Mouse (Mus musculus) c-Kit-negative CD71-positive TER-119-positive erythroid progenitor cells, embryonic 14.5 days (primary cell): Measurements from ENCODE around the gene Cacna1d.

Source experiments
- DNase-seq: peaks from one replicate; pipeline ENCODE4 v3.0.0-alpha.2; 2013; ENCODE audit warnings: low read depth, low spot score

Cacna1d gene

DNA sequence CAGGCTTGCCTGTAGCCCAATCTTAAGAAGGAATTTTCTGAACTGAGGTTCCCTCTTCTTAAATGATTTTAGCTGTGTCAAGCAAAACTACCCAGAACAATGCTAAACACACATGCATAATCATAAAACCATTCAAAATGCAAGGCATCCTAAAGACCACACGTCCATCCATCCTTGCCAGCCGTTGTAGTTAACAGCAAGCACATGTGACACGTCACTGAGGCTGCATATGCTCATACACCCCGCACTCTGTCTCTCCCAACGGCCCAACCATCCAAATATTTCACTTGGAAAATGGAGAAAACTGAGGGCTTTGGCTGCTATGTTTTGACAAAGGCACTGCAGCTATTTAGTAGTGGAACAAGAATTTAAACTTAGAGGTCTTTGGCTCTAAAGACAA lies 220.9 kb downstream of the Cacna1d start:
- no peak for DNase-seq

DNA sequence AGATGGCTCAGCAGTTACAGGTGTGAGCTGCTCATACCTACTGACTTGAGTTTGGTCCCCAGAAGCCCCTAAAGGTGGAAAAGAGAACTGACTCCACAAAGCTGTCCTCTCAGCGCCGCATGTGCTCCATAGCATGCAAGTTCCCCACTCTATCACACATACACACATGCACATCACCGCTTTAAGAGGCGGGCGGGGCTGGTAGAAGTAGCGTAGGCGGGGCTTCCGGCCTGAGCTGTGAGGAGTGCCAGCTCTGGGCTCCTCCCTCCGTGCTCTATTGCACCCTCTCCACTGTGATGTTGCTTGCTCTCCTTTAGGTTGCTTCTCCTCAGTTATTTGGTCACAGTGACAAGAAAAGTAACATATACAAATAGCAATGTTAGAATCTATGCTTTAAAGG lies 225.5 kb downstream of the Cacna1d start:
- peak; percentile 60 for DNase-seq

DNA sequence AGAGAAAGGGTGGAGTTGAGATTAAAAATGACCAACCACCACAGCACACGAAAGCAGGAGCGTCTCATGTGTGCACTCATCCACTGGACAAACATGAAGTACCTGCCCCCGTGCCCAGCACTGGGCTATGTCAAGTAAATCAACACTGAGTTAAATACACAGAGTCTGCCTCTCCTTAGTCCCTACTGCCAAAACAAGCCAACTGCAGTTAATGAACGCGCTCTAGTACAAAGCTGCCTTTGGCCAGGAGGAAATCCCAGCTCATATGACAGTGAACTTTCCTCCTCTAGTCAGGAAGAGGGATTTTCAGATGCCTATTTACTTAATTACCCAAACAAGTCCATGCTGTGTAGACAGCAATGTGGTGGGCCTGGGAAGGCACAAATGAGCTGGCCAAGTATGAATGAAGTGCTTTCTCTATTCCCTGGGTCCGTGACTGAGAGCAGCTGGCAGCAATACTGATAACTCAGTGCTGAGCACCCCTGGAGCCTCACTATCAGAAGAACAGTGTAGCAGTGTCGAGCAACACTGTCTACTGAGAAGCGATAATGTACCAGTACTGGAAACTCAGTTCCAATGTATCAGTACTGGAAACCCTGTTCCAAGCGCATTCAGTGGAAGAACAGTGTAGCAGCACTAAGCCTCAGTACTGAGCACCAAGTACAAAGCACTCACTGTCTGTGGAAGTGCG lies 229.5 kb downstream of the Cacna1d start:
- DNase-seq = no peak

DNA sequence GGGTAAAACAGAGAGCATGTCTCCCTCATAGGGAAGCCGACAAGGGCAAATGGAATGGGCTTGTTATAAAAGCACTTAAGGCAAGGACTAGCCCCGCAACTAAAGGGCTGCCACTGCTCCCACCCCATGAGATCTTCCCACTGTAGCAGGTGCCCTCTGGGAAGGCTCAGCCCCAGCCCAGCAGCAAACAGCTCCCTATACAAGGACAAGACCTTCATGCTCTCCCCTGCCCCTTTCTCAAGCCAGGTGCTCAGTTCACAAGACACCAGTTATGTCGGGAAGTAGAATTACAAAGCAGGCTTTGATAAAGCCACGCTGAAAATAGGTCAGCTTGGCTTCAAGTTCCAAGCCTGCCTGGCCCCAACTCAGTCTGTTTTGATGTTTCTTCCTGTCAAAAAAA lies 233.6 kb downstream of the Cacna1d start:
- DNase-seq = no peak

DNA sequence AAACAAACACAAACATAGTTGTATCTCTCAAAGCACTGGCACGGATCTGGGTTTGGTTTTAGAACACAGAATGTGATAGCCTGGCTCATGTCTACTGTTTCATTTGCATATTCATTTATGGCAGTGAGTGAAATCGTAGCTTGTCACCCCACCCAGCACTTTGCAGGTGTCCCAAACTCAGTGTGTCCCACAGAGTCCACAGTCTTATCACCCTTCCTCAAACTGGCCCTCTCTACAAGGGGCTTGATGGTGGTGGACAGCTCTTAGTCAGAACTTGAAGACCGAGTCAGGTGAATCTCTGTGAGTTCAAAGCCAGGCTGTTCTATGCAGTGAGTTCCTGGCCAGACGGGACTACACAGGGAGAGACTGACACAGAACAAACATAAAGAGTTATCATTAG lies 234.8 kb downstream of the Cacna1d start:
- no peak for DNase-seq

DNA sequence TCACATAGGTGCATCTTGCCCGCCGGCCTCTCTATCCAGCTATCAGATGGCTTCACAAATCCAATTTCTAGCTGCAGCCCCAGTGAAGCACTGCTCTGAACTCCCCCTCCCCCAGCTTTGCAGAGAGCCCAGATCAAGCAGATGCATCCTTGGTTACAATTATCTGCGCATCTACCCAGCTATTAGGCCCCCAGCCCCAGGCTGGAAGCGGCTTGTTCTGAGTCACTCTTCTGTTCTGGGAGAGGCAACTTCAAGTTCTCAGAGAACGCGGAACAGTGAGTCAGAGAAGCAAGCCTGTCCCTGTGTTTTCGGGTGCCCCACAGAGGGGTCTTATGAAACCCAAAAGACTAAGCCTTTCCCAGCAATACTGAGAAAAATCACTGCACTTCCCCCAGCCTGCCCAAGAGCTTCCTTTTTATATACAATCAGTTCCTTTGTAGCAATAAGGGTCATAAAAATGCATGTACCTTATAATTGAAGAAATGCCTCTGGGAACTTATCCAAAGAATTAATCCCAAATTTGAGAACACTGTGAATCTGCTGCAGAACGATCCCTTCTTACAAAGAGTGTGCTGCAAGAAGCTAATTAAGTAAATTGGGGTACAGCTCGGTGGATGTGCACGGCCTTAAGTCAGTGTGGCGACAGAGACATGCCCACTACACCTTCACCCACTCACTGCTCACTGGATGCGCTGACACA lies 235.4 kb downstream of the Cacna1d start:
- DNase-seq = no peak

DNA sequence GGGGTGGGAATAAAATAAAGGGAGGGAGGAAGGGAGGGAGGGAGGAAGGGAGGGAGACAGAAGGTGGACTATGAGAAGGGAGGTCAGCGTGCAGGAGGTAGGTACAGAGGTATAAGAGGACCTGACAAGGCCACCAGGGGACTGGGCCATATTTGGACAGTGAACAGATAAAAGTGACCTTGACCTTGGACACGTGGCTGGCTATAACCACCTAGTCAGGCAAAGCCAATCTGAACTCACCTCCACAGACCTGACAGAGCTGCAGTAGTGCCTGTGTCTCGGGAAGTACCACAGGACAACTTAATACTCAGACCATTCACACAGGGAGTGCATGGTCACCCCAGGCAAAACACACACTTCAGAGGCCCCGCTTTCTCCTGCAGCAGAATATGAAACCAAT lies 236.5 kb downstream of the Cacna1d start:
- no peak for DNase-seq

DNA sequence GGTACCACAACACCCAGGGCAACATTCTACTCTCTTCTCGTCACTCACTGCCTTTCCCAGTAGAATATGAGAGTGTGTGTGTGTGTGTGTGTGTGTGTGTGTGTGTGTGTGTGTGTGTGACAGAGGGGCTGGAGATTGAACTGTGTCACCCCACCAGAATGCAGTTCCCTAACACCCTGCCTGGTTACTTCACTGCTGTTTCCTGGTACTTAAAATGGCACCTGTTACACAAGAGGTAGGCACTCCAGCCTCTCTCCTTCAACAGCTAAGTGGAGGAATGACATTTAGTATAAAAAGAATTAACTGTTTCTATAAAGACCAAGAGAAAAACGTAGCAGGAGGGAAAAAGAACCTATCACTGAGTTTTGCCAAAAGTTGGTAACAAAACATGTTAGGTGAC lies 238.4 kb downstream of the Cacna1d start:
- no peak for DNase-seq

DNA sequence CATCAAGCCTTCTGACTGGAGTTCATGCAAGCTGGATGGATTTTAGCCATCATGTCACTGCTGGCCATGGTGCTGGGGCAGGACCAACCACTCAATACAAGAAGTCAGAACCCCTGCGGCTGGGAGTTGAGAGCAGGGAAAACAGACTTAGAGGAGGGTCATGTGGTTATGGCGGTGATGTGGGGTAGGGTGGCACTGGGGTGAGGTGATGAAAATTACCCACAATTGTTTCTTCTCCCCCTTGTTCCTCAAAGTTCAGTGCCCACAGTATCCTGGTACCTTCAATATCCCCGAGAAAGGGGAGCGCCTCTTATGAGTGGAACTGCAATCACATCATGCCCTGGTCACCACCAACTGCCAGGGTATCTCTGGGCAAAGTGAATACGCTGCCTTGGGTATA lies 239.9 kb downstream of the Cacna1d start:
- DNase-seq = no peak

DNA sequence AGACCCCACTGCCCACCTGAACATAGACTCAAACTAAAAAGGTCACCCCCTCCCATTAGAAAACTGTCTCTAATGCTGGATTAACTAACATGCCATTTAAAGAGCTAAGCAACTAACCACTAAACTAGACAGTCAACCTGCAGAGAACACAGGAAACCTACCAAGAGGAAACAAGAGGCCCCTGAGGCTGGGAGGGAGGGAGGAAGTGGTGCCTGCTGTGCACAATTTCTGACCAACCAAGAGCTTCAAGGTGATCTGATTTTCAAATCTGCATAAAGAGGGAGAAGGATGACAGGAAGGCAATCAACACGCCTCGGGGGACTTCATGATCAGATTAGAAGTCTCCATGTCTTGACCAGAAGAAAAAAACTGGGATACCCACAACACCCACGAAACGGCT lies 241.7 kb downstream of the Cacna1d start:
- no peak for DNase-seq

DNA sequence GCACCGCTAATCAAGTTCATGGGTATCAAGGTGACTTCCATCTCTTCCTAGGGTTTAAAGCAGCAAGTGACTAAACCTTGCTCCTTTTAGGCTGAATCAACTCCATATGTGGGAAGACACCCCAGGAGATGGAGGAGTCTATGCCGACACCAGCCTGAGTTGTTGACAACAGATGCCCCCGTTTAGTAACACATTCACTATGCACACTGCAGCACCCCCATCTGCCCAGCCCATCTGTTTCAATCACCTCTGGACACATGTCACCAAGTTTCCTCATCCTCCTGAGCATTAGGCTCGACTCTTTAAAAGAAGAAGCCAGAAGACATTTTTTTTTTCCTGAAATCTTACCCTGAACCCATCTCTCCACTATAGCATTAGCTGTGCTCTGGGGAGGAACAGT lies 242.4 kb downstream of the Cacna1d start:
- DNase-seq = no peak

DNA sequence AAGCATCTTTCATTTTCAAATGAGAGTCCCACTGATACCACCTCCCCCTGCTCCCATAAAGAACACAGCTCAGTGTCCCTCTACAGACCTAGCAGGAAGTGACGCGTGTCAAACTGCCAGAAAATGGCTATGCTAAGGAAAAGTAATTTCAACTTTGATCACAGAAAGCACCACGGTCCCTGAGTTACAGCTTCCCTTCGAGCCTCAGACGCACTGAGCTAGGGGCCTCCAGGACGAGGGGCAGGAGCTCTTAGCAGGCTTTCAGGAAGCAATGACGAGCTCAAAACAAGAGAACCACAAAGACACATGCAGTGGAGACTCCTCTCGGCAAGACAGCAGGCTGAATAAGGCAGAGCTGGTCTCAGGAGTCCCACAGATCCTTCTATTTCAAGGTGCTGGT lies 243.1 kb downstream of the Cacna1d start:
- DNase-seq = no peak

DNA sequence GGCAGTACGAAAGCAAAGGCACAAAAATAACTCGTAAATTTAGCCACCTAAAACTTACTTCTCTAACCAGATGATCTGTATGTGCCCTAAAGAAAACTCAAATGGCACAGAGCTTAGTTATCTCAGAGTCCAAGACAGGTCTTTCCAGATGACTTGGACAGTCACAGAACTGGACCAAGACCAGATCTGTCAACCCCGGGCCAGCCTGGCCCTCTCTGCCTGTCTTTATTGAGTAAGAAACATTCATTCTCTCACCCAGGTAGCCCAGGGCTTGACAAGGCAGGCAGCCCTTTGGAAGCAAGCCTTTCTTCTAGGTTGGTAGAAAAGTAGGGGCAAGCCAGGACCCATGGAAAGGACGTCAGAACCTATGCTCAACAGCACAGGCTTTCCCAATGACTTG lies 243.6 kb downstream of the Cacna1d start:
- DNase-seq = no peak

DNA sequence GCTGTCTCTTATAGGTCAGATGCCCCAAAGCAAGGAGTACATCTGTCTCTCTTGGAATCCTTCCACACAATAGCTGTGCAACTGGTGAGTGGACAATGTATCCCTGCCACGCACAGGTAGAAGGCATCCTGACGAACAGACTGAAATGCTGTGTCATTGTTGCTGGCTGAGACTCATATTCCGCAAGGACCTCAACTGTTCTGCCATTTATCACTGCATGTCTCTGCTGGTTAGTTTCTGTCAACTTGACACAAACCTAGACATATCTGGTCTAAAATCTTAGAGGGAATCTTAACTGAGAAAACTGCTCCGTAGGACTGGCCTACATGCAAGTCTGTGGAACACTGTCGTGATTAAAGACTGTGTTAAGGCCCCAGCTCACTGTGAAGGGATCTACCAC lies 246.5 kb downstream of the Cacna1d start:
- no peak for DNase-seq

DNA sequence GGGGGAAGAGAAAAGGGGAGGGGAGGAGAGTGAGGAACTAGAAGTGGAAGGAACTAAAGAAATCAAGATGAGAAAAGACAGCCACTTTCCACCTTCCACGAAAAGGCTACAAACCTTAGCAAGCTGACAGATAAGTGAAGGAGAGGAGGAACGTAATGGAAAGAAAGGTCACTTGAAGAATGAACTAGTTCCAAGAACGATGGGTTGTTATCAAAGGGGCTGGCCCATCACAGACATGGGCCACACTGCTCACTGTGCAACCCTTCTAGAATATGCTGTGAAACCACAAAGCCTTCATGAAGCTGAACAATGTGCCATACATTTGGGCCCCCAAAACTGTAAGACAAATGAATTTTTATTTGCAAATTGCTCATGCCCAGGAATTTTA lies 248.4 kb downstream of the Cacna1d start:
- peak; percentile 37 for DNase-seq

DNA sequence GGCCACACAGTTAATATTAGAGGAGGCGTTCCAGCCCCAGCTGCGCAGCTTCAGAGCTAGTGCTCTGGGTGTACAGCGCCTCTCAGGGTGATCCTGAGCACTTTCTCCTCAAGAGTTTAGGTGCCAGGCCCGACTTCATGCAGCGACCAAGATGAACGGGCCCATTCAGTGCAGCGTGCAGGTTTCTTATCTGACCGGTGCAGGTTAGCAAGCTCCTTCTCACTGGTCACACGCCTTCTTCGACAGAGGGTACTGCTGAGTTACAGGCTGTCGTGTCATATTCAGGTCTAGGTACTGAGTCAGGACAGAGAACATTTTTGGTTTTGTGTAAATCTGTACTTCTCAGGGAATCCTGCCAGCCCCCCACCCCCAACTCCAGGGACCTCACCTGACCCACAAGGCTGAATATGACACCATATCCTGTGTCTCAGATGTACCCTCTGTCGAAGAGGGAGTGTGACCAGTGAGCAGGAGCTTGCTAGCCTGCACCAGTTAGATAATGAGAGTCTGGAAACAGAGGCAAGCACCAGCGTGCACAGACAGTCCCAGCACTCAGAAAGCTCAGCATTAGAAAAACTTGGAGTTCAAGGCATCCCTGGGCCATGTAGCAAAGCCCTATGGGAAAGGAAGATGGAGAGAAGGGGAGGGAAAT lies 249.0 kb downstream of the Cacna1d start:
- peak; percentile 77 for DNase-seq

DNA sequence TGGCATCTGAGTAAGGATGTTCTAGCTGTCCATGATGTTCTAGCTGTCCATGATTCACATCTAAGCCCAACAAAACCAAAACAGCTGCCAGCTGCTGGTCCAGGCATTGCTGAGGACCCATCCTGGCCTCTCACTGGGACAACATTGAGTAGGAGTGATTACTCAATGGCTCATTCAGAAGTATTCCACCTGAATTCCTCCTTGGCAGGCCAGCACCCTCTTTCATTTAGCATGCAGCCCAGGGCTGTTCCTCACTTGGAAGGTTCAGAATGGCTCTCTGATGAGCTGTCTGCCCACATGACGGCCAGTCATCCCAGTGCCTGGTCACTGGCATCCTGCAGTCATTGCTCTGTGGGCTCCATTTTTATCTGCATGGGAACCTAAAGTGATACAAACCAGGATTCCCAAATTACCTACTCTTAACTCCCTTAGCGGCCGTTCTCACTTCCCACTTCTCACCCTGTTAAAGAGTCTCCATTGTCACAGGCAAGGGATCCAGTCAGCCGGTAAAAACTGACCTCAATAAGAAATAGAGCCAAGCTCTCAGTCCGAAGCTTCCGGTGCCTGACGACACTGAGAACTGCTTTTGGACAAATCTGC lies 250.2 kb downstream of the Cacna1d start:
- DNase-seq = no peak

DNA sequence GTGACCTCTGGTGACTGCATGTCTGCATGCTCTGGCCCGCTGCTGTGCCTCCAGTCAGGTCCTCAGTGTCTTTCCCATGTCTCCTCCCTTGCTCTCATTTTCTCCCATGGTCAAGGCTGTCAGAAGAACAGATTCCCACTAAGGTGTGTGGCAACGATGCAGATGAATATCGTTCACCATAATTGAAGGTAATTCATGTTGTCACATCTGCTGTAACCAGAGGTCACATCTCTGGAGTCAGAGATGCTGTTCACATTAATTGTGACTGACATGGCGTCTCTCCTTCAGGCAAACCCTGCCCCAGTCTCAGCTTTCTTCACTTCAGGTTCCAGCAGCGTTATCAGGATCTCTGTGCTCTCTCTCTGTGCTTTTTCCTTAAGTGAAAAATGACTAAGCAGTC lies 252.4 kb downstream of the Cacna1d start:
- no peak for DNase-seq

DNA sequence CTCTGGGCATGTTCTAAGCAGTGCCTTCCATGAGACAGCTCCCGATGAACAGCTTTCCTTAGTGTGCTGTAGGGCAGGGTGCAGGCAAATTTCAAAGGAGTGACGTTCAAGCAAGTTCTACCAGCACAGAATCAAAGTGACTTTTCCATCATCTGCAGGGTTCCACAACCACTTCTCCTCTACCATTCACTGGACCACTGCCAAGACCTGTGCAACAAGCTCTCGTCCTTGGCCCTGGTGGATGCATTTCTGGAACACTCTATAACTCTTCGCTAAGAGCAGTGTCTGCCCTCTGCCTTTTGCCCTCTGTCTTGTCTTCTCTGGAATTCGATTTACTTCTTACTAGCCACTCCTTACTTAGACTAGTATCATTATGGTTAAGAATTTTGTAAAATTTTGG lies 266.1 kb downstream of the Cacna1d start:
- DNase-seq = no peak

DNA sequence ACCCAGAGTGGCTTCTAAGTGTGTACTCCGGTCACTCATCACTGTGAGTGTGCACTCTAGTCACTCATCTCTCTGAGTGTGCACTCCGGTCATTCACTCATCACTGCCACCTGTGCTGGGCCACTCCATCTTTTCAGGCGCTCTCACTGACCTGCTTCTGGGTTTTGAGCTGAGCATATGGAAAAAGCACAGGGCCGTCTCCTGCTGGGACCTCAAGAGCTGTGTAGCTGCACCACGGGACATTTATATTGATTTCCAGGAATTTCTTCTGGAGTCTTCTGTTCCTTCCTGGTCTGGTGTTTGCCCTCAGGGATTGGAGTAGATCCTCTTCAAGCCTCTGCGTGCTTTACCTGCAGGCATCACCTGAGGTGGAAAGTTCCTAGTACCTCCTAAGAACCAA lies 269.2 kb downstream of the Cacna1d start:
- no peak for DNase-seq

DNA sequence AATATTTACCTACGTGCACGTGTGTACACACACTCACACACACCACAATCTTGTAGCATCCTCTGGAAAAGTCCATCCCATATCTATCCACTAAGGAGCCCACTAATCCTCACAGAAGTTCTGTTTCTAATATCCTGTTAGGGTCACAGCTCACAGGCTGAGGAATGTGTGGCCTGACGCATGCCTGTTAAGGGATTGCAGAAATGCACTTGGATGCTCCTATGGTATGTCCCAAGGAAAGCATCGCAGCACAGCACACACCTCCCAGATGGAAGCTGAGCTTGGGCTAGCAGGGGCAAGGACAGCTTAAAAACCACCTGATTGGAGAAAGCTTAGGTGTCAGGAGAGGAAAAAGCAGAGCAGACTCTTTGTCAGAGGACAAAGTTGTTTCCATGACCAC lies 271.4 kb downstream of the Cacna1d start:
- no peak for DNase-seq

DNA sequence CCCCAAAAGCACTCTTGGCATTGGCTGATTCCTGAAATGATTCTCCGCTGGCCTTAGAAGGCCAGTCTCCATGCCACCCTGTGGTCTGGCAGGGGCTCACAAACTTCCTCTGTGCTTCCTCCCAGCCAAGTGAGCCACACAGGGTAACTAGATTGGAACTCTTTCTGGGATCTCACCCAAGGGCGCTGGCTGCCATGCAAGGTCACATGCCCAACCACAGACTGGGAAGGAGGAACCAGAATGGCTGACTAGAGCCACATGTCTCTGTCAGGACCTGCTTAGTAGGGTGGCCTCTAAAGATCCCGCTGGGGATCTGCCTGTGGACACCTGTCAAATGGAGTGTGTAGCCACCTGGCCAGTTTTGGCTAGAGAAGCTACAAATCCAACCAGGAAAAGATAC lies 273.1 kb downstream of the Cacna1d start:
- DNase-seq = no peak

DNA sequence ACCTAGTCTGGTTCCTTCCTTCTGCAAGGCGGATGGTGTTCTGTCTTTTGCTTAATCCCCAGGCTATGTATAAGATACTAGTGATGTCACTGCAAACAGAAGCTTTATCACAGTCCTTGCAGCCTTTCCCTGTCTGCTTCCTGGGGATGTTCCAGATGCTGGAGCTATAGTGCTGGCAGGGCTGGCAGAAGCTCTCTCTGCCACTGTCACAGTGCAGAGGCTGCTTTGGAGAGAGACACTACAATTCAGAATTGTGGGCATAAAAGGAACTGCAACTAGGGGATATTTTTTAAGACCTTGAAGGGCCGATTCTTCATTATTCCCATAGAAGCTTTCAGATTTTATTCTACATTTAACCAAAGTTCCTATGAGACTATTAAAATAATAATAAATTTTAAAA lies 274.1 kb downstream of the Cacna1d start:
- DNase-seq = no peak
